Mouse (Mus musculus) embryonic fibroblast, embryonic 13.5 days (primary cell): ENCODE data around the gene Cd3d.

Source experiments
- CTCF ChIP-seq: IDR thresholded peaks from 2 replicates; pipeline ENCODE4 v1.5.1; 2011; ENCODE audit warnings: mild to moderate bottlenecking, control low read depth, low read length, moderate library complexity, borderline replicate concordance; ENCODE audit not compliant: insufficient read depth
- POLR2A ChIP-seq: IDR thresholded peaks from 2 replicates; pipeline ENCODE4 v1.6.1; 2011; ENCODE audit warnings: low read depth, mild to moderate bottlenecking, control low read depth, low read length, moderate library complexity

DNA sequence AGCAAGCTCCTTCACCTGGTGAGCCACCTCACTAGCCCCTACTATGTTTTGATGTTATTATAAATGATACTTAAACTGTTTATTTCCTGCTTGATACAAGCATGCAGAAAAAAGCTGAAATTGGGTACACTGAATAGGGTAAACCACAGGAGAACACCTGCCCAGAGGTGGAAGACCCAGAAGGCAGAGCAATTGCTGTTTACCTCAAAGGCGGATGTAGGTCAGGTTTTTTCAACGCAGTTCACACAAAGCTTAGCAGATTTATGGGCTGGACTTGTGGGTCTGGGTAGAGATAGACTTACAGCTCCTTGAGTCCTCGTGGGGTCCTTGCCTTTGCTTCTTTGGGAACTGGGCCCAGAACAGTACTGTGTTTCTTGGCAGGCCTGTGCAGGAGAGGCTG, 34.3 kb downstream of the Cd3d start:
- TF ChIP-seq CTCF (no peak), POLR2A (no peak)
